Mouse (Mus musculus): ENCODE data around the gene Rrp1.
"Not testable (repeated sequence)": the region's sequence is repeated elsewhere in the genome, so short reads cannot be mapped to it uniquely, and the experiment has no call there.

Rrp1 gene

GRCm38 (mm10) chr10:78372681-78373668 lies 39.9 kb downstream of the Rrp1 start:
- no peak for DNase-seq

- no peak for DNase-seq
Measured at GRCm38 (mm10) chr10:78371746-78372145, 41.1 kb downstream of the Rrp1 start.

- no peak for DNase-seq
Measured at GRCm38 (mm10) chr10:78367586-78367985, 45.3 kb downstream of the Rrp1 start.

GRCm38 (mm10) chr10:78366851-78367312 lies 46.0 kb downstream of the Rrp1 start:
- no peak for DNase-seq

GRCm38 (mm10) chr10:78366195-78366834 lies 46.5 kb downstream of the Rrp1 start:
- DNase-seq, result no peak

- no peak for DNase-seq
Measured at GRCm38 (mm10) chr10:78365555-78365954, 47.3 kb downstream of the Rrp1 start.

GRCm38 (mm10) chr10:78364106-78364505 lies 48.7 kb downstream of the Rrp1 start:
- no peak for DNase-seq

- no peak for DNase-seq
Measured at GRCm38 (mm10) chr10:78363366-78363765, 49.5 kb downstream of the Rrp1 start.

GRCm38 (mm10) chr10:78361951-78362350 lies 50.9 kb downstream of the Rrp1 start:
- peak; percentile 77 for DNase-seq

GRCm38 (mm10) chr10:78360290-78360711 lies 52.5 kb downstream of the Rrp1 start:
- DNase-seq, result peak; percentile 90

- not testable (repeated sequence) for DNase-seq
Measured at GRCm38 (mm10) chr10:78358999-78359398, 53.8 kb downstream of the Rrp1 start.

GRCm38 (mm10) chr10:78358266-78358665 lies 54.6 kb downstream of the Rrp1 start:
- no peak for DNase-seq

- no peak for DNase-seq
Measured at GRCm38 (mm10) chr10:78357742-78358141, 55.1 kb downstream of the Rrp1 start.

- DNase-seq, result no peak
Measured at GRCm38 (mm10) chr10:78355931-78356593, 56.8 kb downstream of the Rrp1 start.

GRCm38 (mm10) chr10:78353196-78353595 lies 59.6 kb downstream of the Rrp1 start:
- no peak for DNase-seq

GRCm38 (mm10) chr10:78352666-78353030 lies 60.2 kb downstream of the Rrp1 start:
- DNase-seq, result no peak

- DNase-seq, result peak; percentile 78
Measured at GRCm38 (mm10) chr10:78351887-78352665, 60.8 kb downstream of the Rrp1 start, which contains the start of gene Agpat3. Agpat3 (minus strand) TSS chr10:78352489.

- DNase-seq, result no peak
Measured at GRCm38 (mm10) chr10:78351564-78351886, 61.3 kb downstream of the Rrp1 start.

GRCm38 (mm10) chr10:78350796-78351556 lies 61.9 kb downstream of the Rrp1 start:
- DNase-seq, result no peak

All from cerebellum, adult 11-12 months (tissue).